Comparison of ENCODE assay signal across 24 mouse cellular contexts in genomic region chr19:56325676-56326075, GRCm38 (mm10). TPM values are rescaled to one million over a fixed set of nuclear protein-coding genes. Genes with fewer than 3 reads are reported as not detected.
DNase-seq lines count a peak whose midpoint lies in the region; ATAC-seq and TF ChIP-seq lines count a peak whose summit lies in the region.
"Had no signal": no experiment of that assay in that cellular context is flagged by ENCODE, and none has a peak within 500 bp of the region (broad histone marks: within the 10 kb centered on the region; RNA-seq: fewer than 3 reads in every experiment).

No protein-coding gene starts in this region.

- H3K4me1 ChIP-seq in heart, embryonic 12.5 days (replicated peaks), result peaks cover 24% of the 10 kb centered on the region
- peaks cover 2% of the 10 kb centered on the region; the same call in 1 of the 2 replicates for H3K4me1 ChIP-seq in heart, adult 2 months (ENCODE audit: control insufficient read depth, insufficient read depth, low read length)
- H3K4me1 ChIP-seq in kidney, postnatal 0 days (replicated peaks; ENCODE audit: insufficient read depth, low read length), result peaks cover 6% of the 10 kb centered on the region; the same call in 1 of the 2 replicates
- H3K4me1 ChIP-seq in neural tube, embryonic 12.5 days, result peaks cover 16% of the 10 kb centered on the region
- H3K4me1 ChIP-seq in neural tube, embryonic 15.5 days, result peaks cover 21% of the 10 kb centered on the region

- no peak overlapping the region for H3K4me3 ChIP-seq in heart, embryonic 12.5 days
- H3K4me3 ChIP-seq in heart, adult 2 months, result no peak overlapping the region
- no peak overlapping the region for H3K4me3 ChIP-seq in kidney, postnatal 0 days (replicated peaks; ENCODE audit: low read depth, low read length)
- no peak overlapping the region for H3K4me3 ChIP-seq in neural tube, embryonic 12.5 days
- no peak overlapping the region for H3K4me3 ChIP-seq in neural tube, embryonic 15.5 days (replicated peaks)
- H3K4me3 ChIP-seq: embryonic facial prominence, embryonic 12.5 days; left cerebral cortex, adult 2 months; limb, embryonic 12.5 days had no signal

- H3K27me3 ChIP-seq in heart, embryonic 12.5 days (replicated peaks), result peaks cover 9% of the 10 kb centered on the region
- H3K27me3 ChIP-seq in heart, adult 2 months (ENCODE audit: control insufficient read depth, insufficient read depth, low read length), result no peaks in the 10 kb centered on the region
- H3K27me3 ChIP-seq in kidney, postnatal 0 days (ENCODE audit: insufficient read depth, low read length), result no peaks in the 10 kb centered on the region
- H3K27me3 ChIP-seq in neural tube, embryonic 12.5 days (replicated peaks), result no peaks in the 10 kb centered on the region
- 0 out of 2 replicates have a peak, but pooled peaks cover 2% of the 10 kb centered on the region for H3K27me3 ChIP-seq in neural tube, embryonic 15.5 days (replicated peaks)
- H3K27me3 ChIP-seq: embryonic facial prominence, embryonic 12.5 days had no signal

- WGBS in heart, embryonic 12.5 days, result 56% methylated on average over 10 of the region's 10 CpGs
- WGBS in heart, adult 2 months, result 63% methylated on average over 10 of the region's 10 CpGs
- 44% methylated on average over 10 of the region's 10 CpGs for WGBS in kidney, postnatal 0 days
- 55% methylated on average over 10 of the region's 10 CpGs for WGBS in neural tube, embryonic 12.5 days
- 52% methylated on average over 10 of the region's 10 CpGs for WGBS in neural tube, embryonic 15.5 days

- no peaks in the 10 kb centered on the region for H3K79me2 ChIP-seq in heart, adult 2 months (replicated peaks; ENCODE audit: control insufficient read depth, insufficient read depth, low read length)

- DNase-seq in heart, adult 2 months, result no peak
- DNase-seq in kidney, postnatal 0 days (ENCODE audit: low spot score), result no peak
- DNase-seq in kidney, postnatal 4 days, result no peak
- DNase-seq in neural tube, embryonic 10.5 days (ENCODE audit: extremely low spot score, low spot score), result no peak
- no peak for DNase-seq in gastrocnemius, postnatal 25 days
- DNase-seq: adrenal gland, postnatal 14 days; cerebellum, adult 2 months; heart, postnatal 10 days; kidney, adult 8-10 months; right cerebral cortex, postnatal 4 days; thymus, postnatal 36 days had no signal

- ATAC-seq in heart, embryonic 12.5 days (ENCODE audit: insufficient number of reproducible peaks, low FRiP score), result no peak
- no peak for ATAC-seq in kidney, postnatal 0 days (replicated peaks; ENCODE audit: low FRiP score, low read depth)
- ATAC-seq in neural tube, embryonic 12.5 days (ENCODE audit: low FRiP score, low read depth), result no peak
- no peak for ATAC-seq in neural tube, embryonic 15.5 days (ENCODE audit: low FRiP score)
- ATAC-seq: activated CD4-positive, CD25-positive, alpha-beta regulatory T cell, adult 4 months had no signal

- peak overlapping the region; percentile 24; the same call in 1 of the 2 replicates for H3K4me2 ChIP-seq in heart, embryonic 12.5 days
- peak overlapping the region; percentile 14; the same call in 1 of the 2 replicates for H3K4me2 ChIP-seq in kidney, postnatal 0 days (ENCODE audit: low read length)
- peak overlapping the region; percentile 32; the same call in 1 of the 2 replicates for H3K4me2 ChIP-seq in neural tube, embryonic 12.5 days (replicated peaks)
- peak overlapping the region; percentile 15; the same call in 1 of the 2 replicates for H3K4me2 ChIP-seq in neural tube, embryonic 15.5 days
- H3K4me2 ChIP-seq: embryonic facial prominence, embryonic 12.5 days; limb, embryonic 12.5 days had no signal

- no peak for TF ChIP-seq EP300 in heart, adult 2 months (IDR thresholded peaks at IDR 0.05; ENCODE audit: insufficient read depth, low read depth, low read length)

- intact Hi-C loops in heart, adult 2 months (cut with DNase I), result no loop called here

- H3K27ac ChIP-seq in heart, embryonic 12.5 days (ENCODE audit: poor library complexity, severe bottlenecking), result 0 out of 2 replicates have a peak overlapping the region, but pooled peaks have one; percentile 8
- H3K27ac ChIP-seq in heart, adult 2 months, result no peak overlapping the region
- no peak overlapping the region for H3K27ac ChIP-seq in kidney, postnatal 0 days
- H3K27ac ChIP-seq in neural tube, embryonic 12.5 days, result no peak overlapping the region
- no peak overlapping the region for H3K27ac ChIP-seq in neural tube, embryonic 15.5 days (replicated peaks)
- H3K27ac ChIP-seq: embryonic facial prominence, embryonic 12.5 days; left cerebral cortex, adult 2 months; limb, embryonic 12.5 days; liver, embryonic 14.5 days had no signal

- H3K9ac ChIP-seq in heart, embryonic 12.5 days, result no peak overlapping the region
- no peak overlapping the region for H3K9ac ChIP-seq in heart, adult 2 months (ENCODE audit: low read depth, low read length)
- no peak overlapping the region for H3K9ac ChIP-seq in kidney, postnatal 0 days (ENCODE audit: low read depth, low read length)
- no peak overlapping the region for H3K9ac ChIP-seq in neural tube, embryonic 12.5 days
- H3K9ac ChIP-seq in neural tube, embryonic 15.5 days (replicated peaks), result no peak overlapping the region
- H3K9ac ChIP-seq: embryonic facial prominence, embryonic 12.5 days; limb, embryonic 12.5 days; liver, embryonic 14.5 days had no signal

- H3K36me3 ChIP-seq in heart, embryonic 12.5 days, result peaks cover 25% of the 10 kb centered on the region
- H3K36me3 ChIP-seq in heart, adult 2 months (ENCODE audit: control insufficient read depth, insufficient read depth, low read length), result no peaks in the 10 kb centered on the region
- no peaks in the 10 kb centered on the region for H3K36me3 ChIP-seq in kidney, postnatal 0 days (ENCODE audit: insufficient read depth, low read length)
- no peaks in the 10 kb centered on the region for H3K36me3 ChIP-seq in neural tube, embryonic 12.5 days
- H3K36me3 ChIP-seq in neural tube, embryonic 15.5 days, result no peaks in the 10 kb centered on the region
- H3K36me3 ChIP-seq: embryonic facial prominence, embryonic 12.5 days; limb, embryonic 12.5 days had no signal

- no peak for TF ChIP-seq POLR2A in heart, adult 2 months (IDR thresholded peaks at IDR 0.05; ENCODE audit: insufficient read depth, low read depth, low read length)

- H3K9me3 ChIP-seq in heart, embryonic 12.5 days (replicated peaks), result no peaks in the 10 kb centered on the region
- H3K9me3 ChIP-seq in kidney, postnatal 0 days (replicated peaks; ENCODE audit: low read length), result no peaks in the 10 kb centered on the region
- no peaks in the 10 kb centered on the region for H3K9me3 ChIP-seq in neural tube, embryonic 12.5 days
- no peaks in the 10 kb centered on the region for H3K9me3 ChIP-seq in neural tube, embryonic 15.5 days (replicated peaks)
- H3K9me3 ChIP-seq: embryonic facial prominence, embryonic 12.5 days; limb, embryonic 12.5 days had no signal

- no peak for TF ChIP-seq CTCF in heart, adult 2 months (IDR thresholded peaks at IDR 0.05)
- no peak for TF ChIP-seq CTCF in kidney, postnatal 0 days (IDR thresholded peaks at IDR 0.05; ENCODE audit: low read depth)

RNA-seq across cellular contexts. Expression of gene Habp2, which starts 38.7 kb away (rescaled TPM):
- polyA plus RNA-seq in heart, embryonic 12.5 days (2016; fragmentation: Nextera tagmentation; extraction: Ambion mirVana), result 1.1 and 1.9 TPM in 2 replicates
- not detected for total RNA-seq in heart, adult 2 months (2021)
- 0.23 TPM in 1 of 2 replicates, not detected in the other for polyA plus RNA-seq in heart, adult 2 months (2012; rRNA removed)
- polyA plus RNA-seq in kidney, postnatal 0 days (2015; fragmentation: Nextera tagmentation; extraction: Ambion mirVana), result 50.5 and 57.9 TPM in 2 replicates
- polyA plus RNA-seq in neural tube, embryonic 12.5 days (2016; fragmentation: Nextera tagmentation; extraction: Ambion mirVana), result not detected in 2 replicates
- polyA plus RNA-seq in neural tube, embryonic 15.5 days (2015; fragmentation: Nextera tagmentation; extraction: Ambion mirVana), result 0.06 and 0.65 TPM in 2 replicates
- total RNA-seq in gastrocnemius, postnatal 25 days (2021), result not detected
- total RNA-seq: common myeloid progenitor, adult 5-6 weeks; gastrocnemius, adult 18-20 months; granulocyte monocyte progenitor cell, adult 5-6 weeks; heart, postnatal 10 days; layer of hippocampus, adult 8-10 months; left cerebral cortex, adult 2 months; neutrophil, adult 5-6 weeks had no signal
- polyA plus RNA-seq: activated CD4-positive, CD25-positive, alpha-beta regulatory T cell, adult 4 months; cerebellum, adult 2 months; embryonic facial prominence, embryonic 12.5 days; limb, embryonic 12.5 days had no signal

Comparison
In these comparisons a context has a peak if more than half of its experiments do, and no peak if none do; other contexts are left out.
1. RNA of gene Habp2, which starts 38.7 kb away (polyA plus RNA-seq): 50.5 to 57.9 TPM in kidney, postnatal 0 days; 1.1 to 1.9 TPM in heart, embryonic 12.5 days, 0.06 to 0.65 TPM in neural tube, embryonic 15.5 days, not detected in neural tube, embryonic 12.5 days and 0.23 TPM in heart, adult 2 months; every median in the first group is over 10 times any median in the second.
2. Peak in every context shown above with its lines, with median percentiles within 50 percentile points of each other: H3K4me2 ChIP-seq.